Mouse (Mus musculus) MEL (cell line): ENCODE measurements at regions not wholly inside any gene's neighbourhood (a gene's known extent, or its start where the extent isn't known, plus 50 kb on each side); places are given as distances from the start of the nearest gene placed in this dataset.

Source experiments
- DNase-seq: peaks from one replicate; pipeline ENCODE4 v3.0.0; 2011; ENCODE audit warnings: low read depth, low spot score
- H3K27ac ChIP-seq: 2 replicates; pipeline ENCODE4 v1.5.1; 2012; ENCODE audit warnings: low read depth, mild to moderate bottlenecking, control low read depth, low read length, moderate library complexity; ENCODE audit not compliant: control insufficient read depth
- H3K27me3 ChIP-seq, 2 experiments: fragments of 150-350 bp in 1 of 2; sonication (generic) in 1 of 2; 2 replicates each; pipeline ENCODE4 v1.6.1; 2012; ENCODE audit warnings: low read length in 2 of 2, mild to moderate bottlenecking in 2 of 2, improper control_type of control experiment in 1 of 2, moderate library complexity in 1 of 2; ENCODE audit not compliant: insufficient read depth in 2 of 2, control insufficient read depth in 1 of 2
- H3K36me3 ChIP-seq, 2 experiments: 2 replicates each; pipeline ENCODE4 v1.6.1; 2012 to 2014; ENCODE audit warnings: low read length in 2 of 2, improper control_type of control experiment in 1 of 2, inconsistent platforms in 1 of 2, mild to moderate bottlenecking in 1 of 2; ENCODE audit not compliant: insufficient read depth in 2 of 2, control insufficient read depth in 1 of 2
- H3K4me1 ChIP-seq, 2 experiments: fragments of 150-350 bp in 1 of 2; sonication (generic) in 1 of 2; 2 replicates each; pipeline ENCODE4 v1.6.1; 2012; ENCODE audit warnings: low read length in 2 of 2, improper control_type of control experiment in 1 of 2, mild to moderate bottlenecking in 1 of 2; ENCODE audit not compliant: insufficient read depth in 2 of 2, control insufficient read depth in 1 of 2
- H3K4me3 ChIP-seq, 2 experiments: fragments of 150-350 bp in 1 of 2; sonication (generic) in 1 of 2; 2 replicates each; pipeline ENCODE4 v1.5.1; 2012; ENCODE audit warnings: low read depth in 2 of 2, low read length in 2 of 2, mild to moderate bottlenecking in 2 of 2, moderate library complexity in 2 of 2, control low read depth in 1 of 2, improper control_type of control experiment in 1 of 2; ENCODE audit not compliant: control insufficient read depth in 1 of 2, insufficient read depth in 1 of 2
- H3K79me2 ChIP-seq: 2 replicates; pipeline ENCODE4 v1.6.1; 2012; ENCODE audit warnings: mild to moderate bottlenecking, low read length, moderate library complexity; ENCODE audit not compliant: control insufficient read depth, poor library complexity, insufficient read depth
- H3K9ac ChIP-seq: 2 replicates; pipeline ENCODE4 v1.6.1; 2012; ENCODE audit warnings: low read depth, mild to moderate bottlenecking, control low read depth, low read length, moderate library complexity; ENCODE audit not compliant: control insufficient read depth, poor library complexity, severe bottlenecking
- H3K9me3 ChIP-seq: fragments of 150-350 bp; sonication (generic); replicated peaks from 2 replicates; pipeline ENCODE4 v1.6.1; 2012; ENCODE audit warnings: mild to moderate bottlenecking, low read length, improper control_type of control experiment, moderate library complexity; ENCODE audit not compliant: insufficient read depth
- BHLHE40 ChIP-seq: IDR thresholded peaks from 2 replicates; pipeline ENCODE4 v1.6.1; 2012; ENCODE audit warnings: low read depth, mild to moderate bottlenecking, inconsistent platforms, low read length, improper control_type of control experiment, borderline replicate concordance
- CTCF ChIP-seq, 3 experiments: IDR thresholded peaks in 2 of 3; conservative IDR thresholded peaks in 1 of 3; 2 replicates each; pipeline ENCODE4 v1.5.1; 2011 to 2012; ENCODE audit warnings: low read length in 3 of 3, low read depth in 2 of 3, mild to moderate bottlenecking in 2 of 3, improper control_type of control experiment in 1 of 3, inconsistent platforms in 1 of 3, mixed read lengths in 1 of 3, moderate library complexity in 1 of 3; ENCODE audit not compliant: control insufficient read depth in 1 of 3, insufficient read depth in 1 of 3, poor library complexity in 1 of 3, severe bottlenecking in 1 of 3
- E2F4 ChIP-seq: IDR thresholded peaks from 2 replicates; pipeline ENCODE4 v1.6.1; 2011; ENCODE audit warnings: low read depth, low read length, improper control_type of control experiment, borderline replicate concordance
- ELF1 ChIP-seq: IDR thresholded peaks from 2 replicates; pipeline ENCODE4 v1.6.1; 2014; ENCODE audit warnings: low read depth, mild to moderate bottlenecking, inconsistent platforms, low read length, improper control_type of control experiment, moderate library complexity
- EP300 ChIP-seq, 2 experiments: IDR thresholded peaks; 2 replicates each; pipeline ENCODE4 v1.6.1; 2011; ENCODE audit warnings: improper control_type of control experiment in 2 of 2, low read length in 2 of 2, low read depth in 1 of 2, mild to moderate bottlenecking in 1 of 2
- ETS1 ChIP-seq: IDR thresholded peaks from 2 replicates; pipeline ENCODE4 v1.6.1; 2012; ENCODE audit warnings: low read depth, mild to moderate bottlenecking, inconsistent platforms, low read length, improper control_type of control experiment, moderate library complexity
- GABPA ChIP-seq: IDR thresholded peaks from 2 replicates; pipeline ENCODE4 v1.6.1; 2012; ENCODE audit warnings: low read depth, mild to moderate bottlenecking, inconsistent platforms, low read length, improper control_type of control experiment, moderate library complexity
- GATA1 ChIP-seq: IDR thresholded peaks from 2 replicates; pipeline ENCODE4 v1.6.1; 2011; ENCODE audit warnings: low read depth, low read length, improper control_type of control experiment
- KAT2A ChIP-seq: conservative IDR thresholded peaks from 2 replicates; pipeline ENCODE4 v1.6.1; 2012; ENCODE audit warnings: low read depth, low read length, improper control_type of control experiment, inconsistent platforms
- MAFK ChIP-seq: IDR thresholded peaks from 2 replicates; pipeline ENCODE4 v1.6.1; 2011; ENCODE audit warnings: low read depth, mild to moderate bottlenecking, low read length, improper control_type of control experiment, borderline replicate concordance
- MAZ ChIP-seq: IDR thresholded peaks from 2 replicates; pipeline ENCODE4 v1.6.1; 2012; ENCODE audit warnings: low read depth, mild to moderate bottlenecking, inconsistent platforms, low read length, improper control_type of control experiment
- MEF2A ChIP-seq: IDR thresholded peaks from 2 replicates; pipeline ENCODE4 v1.6.1; 2014; ENCODE audit warnings: low read depth, mild to moderate bottlenecking, inconsistent platforms, low read length, improper control_type of control experiment; ENCODE audit not compliant: poor library complexity, insufficient replicate concordance, severe bottlenecking; ENCODE audit errors: extremely low read depth
- MYB ChIP-seq: IDR thresholded peaks from 2 replicates; pipeline ENCODE4 v1.6.1; 2011; ENCODE audit warnings: mild to moderate bottlenecking, low read depth, low read length, improper control_type of control experiment
- MYC ChIP-seq: IDR thresholded peaks from 2 replicates; pipeline ENCODE4 v1.6.1; 2011; ENCODE audit warnings: low read depth, mild to moderate bottlenecking, low read length, improper control_type of control experiment, moderate library complexity
- POLR2AphosphoS2 ChIP-seq: IDR thresholded peaks from 2 replicates; pipeline ENCODE4 v1.6.1; 2011; ENCODE audit warnings: low read length, improper control_type of control experiment
- POLR2AphosphoS5 ChIP-seq: IDR thresholded peaks from 2 replicates; pipeline ENCODE4 v1.6.1; 2012; ENCODE audit warnings: low read depth, borderline replicate concordance, mild to moderate bottlenecking, inconsistent platforms, low read length, moderate library complexity, mixed read lengths
- RCOR1 ChIP-seq: IDR thresholded peaks from 2 replicates; pipeline ENCODE4 v1.6.1; 2012; ENCODE audit warnings: low read depth, mild to moderate bottlenecking, inconsistent platforms, low read length, improper control_type of control experiment
- SIN3A ChIP-seq: IDR thresholded peaks from 2 replicates; pipeline ENCODE4 v1.6.1; 2012; ENCODE audit warnings: low read length, improper control_type of control experiment, inconsistent platforms
- SMC3 ChIP-seq: IDR thresholded peaks from 2 replicates; pipeline ENCODE4 v1.6.1; 2011; ENCODE audit warnings: low read depth, low read length, improper control_type of control experiment
- UBTF ChIP-seq: IDR thresholded peaks from 2 replicates; pipeline ENCODE4 v1.6.1; 2012; ENCODE audit warnings: low read depth, mild to moderate bottlenecking, inconsistent platforms, low read length, improper control_type of control experiment, moderate library complexity, borderline replicate concordance; ENCODE audit not compliant: insufficient read depth
- USF2 ChIP-seq, 2 experiments: IDR thresholded peaks; 2 replicates each; pipeline ENCODE4 v1.6.1; 2011 to 2012; ENCODE audit warnings: improper control_type of control experiment in 2 of 2, low read length in 2 of 2, borderline replicate concordance in 1 of 2, inconsistent platforms in 1 of 2, low read depth in 1 of 2, mild to moderate bottlenecking in 1 of 2; ENCODE audit not compliant: insufficient read depth in 1 of 2
- ZC3H11A ChIP-seq: IDR thresholded peaks from 2 replicates; pipeline ENCODE4 v1.6.1; 2012; ENCODE audit warnings: low read depth, mild to moderate bottlenecking, inconsistent platforms, low read length, improper control_type of control experiment
- ZNF384 ChIP-seq: IDR thresholded peaks from 2 replicates; pipeline ENCODE4 v1.6.1; 2012; ENCODE audit warnings: low read depth, mild to moderate bottlenecking, inconsistent platforms, low read length, improper control_type of control experiment

DNA sequence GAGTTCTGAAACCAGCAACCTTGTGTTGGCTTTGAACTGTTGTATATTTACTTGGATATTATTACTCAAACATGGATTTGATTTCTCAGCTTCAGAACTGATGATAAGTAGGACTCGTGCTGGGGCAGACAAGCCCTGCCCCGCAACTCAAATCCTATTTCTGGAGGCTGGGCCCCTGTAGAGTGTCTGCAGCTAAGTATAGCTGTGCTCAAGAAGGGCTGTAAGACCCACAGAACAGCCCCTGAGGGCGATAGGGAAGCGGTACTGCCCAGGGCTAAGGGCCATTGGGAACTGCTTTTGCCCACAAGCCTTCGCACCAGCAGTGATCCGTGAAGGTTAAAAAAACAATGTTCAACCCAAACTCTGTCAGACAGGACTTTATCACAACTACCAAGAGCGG lies 191.9 kb upstream of the Lpp start:
- H3K79me2 ChIP-seq: no peaks in the 10 kb centered on the region
- no peak for TF ChIP-seq USF2 (IDR thresholded peaks at IDR 0.05; ENCODE audit: borderline replicate concordance in 1 of 2, insufficient read depth in 1 of 2, low read depth in 1 of 2, low read length in 2 of 2)
- no peak for TF ChIP-seq SIN3A
- no peak for TF ChIP-seq MAZ
- no peak for TF ChIP-seq EP300 (IDR thresholded peaks at IDR 0.05; ENCODE audit: low read depth in 1 of 2, low read length in 2 of 2)
- no peak for TF ChIP-seq CTCF (IDR thresholded peaks at IDR 0.05 in 2 of 3, conservative IDR thresholded peaks at IDR 0.05 in 1 of 3; ENCODE audit: control insufficient read depth in 1 of 3, insufficient read depth in 1 of 3, low read depth in 2 of 3, low read length in 3 of 3, poor library complexity in 1 of 3, severe bottlenecking in 1 of 3)
- TF ChIP-seq POLR2AphosphoS5: no peak
- no peak for TF ChIP-seq ETS1
- no peak for TF ChIP-seq ELF1
- TF ChIP-seq MEF2A: no peak
- TF ChIP-seq KAT2A: no peak
- no peak for TF ChIP-seq GABPA
- no peak for TF ChIP-seq POLR2AphosphoS2
- no peak for TF ChIP-seq MAFK
- TF ChIP-seq MYC: no peak
- TF ChIP-seq MYB: no peak
- TF ChIP-seq RCOR1: no peak
- no peak for TF ChIP-seq UBTF
- H3K36me3 ChIP-seq: no peaks in the 10 kb centered on the region
- no peak overlapping the region for H3K27ac ChIP-seq
- no peaks in the 10 kb centered on the region for H3K27me3 ChIP-seq
- H3K9ac ChIP-seq: no peak overlapping the region
- H3K4me3 ChIP-seq: no peak overlapping the region
- no peaks in the 10 kb centered on the region for H3K4me1 ChIP-seq
- no peak for DNase-seq
- no peaks in the 10 kb centered on the region for H3K9me3 ChIP-seq

DNA sequence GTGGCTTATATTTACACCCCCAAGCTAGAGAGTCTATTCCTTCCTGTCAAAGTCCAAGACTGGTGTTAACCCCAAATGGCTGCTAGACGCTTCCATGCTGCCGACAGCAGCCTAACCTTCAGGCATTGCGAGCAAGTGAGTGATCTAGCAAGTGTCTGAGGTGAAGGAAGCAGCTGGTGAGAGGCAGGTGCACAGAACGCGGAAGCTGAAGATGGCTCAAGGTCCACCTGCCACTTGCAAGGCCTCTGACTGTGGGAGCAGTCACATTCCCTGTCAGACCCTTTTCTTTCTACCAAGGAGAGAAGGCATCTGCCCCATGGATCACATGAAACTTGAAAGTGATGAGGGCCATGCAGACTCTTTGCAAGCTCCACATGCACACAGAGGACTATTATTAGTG lies 193.1 kb upstream of the Lpp start:
- Histone ChIP-seq H3K4me1 (no peaks in the 10 kb centered on the region), H3K27ac (no peak overlapping the region), H3K79me2 (no peaks in the 10 kb centered on the region), H3K27me3 (no peaks in the 10 kb centered on the region), H3K9me3 (no peaks in the 10 kb centered on the region), H3K4me3 (no peak overlapping the region), H3K9ac (no peak overlapping the region), H3K36me3 (no peaks in the 10 kb centered on the region)
- DNase-seq: no peak
- TF ChIP-seq ZNF384 (no peak), BHLHE40 (no peak), UBTF (no peak), ZC3H11A (no peak), MYC (no peak), USF2 (IDR thresholded peaks at IDR 0.05; ENCODE audit: borderline replicate concordance in 1 of 2, insufficient read depth in 1 of 2, low read depth in 1 of 2, low read length in 2 of 2) (no peak), E2F4 (no peak), SMC3 (no peak), MAFK (no peak), GATA1 (no peak), RCOR1 (no peak)
